Mouse (Mus musculus): ENCODE results near the gene Coa6. TPM values are rescaled to one million over a fixed set of nuclear protein-coding genes. Genes with fewer than 3 reads are reported as not detected.
A peak's percentile ranks its signal among the peaks of the same experiment; 100 is the strongest.
"Not testable (repeated sequence)": the region's sequence is repeated elsewhere in the genome, so short reads cannot be mapped to it uniquely, and the experiment has no call there.

The Coa6 gene
- 14.1 and 21.9 TPM in 2 replicates for total RNA-seq (2017)

DNA sequence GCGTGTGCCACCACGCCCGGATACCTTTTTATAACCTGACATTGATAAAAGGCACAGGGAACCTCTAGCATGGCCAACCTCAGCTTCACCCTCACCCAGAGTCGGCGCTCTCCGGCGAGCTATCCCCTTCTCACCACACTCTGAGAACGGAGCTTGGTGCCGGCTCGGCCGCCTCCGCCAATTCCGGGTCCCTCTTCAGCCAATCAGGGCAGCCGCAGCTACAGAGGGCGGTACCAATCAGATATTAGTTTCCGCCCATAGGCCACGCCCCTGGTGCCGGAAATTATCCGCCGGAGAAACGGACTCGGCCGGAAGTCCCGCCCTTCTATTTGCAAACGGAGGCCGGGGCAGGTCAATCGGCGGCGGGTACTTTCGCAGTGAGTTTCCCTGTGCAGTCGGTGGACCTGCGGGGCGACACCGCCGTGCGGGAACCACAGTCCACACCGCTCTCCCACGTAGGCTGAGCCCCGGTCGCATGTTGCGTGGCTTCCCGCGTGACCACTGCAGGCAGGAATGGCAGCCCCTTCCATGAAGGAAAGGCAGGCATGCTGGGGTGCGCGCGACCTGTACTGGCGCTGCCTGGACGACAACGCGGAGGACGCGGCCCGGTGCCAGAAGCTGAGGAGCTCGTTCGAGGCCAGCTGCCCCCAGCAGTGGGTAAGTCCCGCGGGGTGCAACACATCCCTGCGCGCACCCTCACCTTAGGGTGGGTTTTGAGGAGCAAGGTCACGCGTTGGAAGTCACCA, at the start of gene Coa6:
Coa6 (plus strand) TSS at position 342 of the 746 bp plus-strand sequence.
- peak; percentile 98 for ATAC-seq (ENCODE audit: extremely low read depth, insufficient number of reproducible peaks, low FRiP score, poor library complexity, severe bottlenecking)

DNA sequence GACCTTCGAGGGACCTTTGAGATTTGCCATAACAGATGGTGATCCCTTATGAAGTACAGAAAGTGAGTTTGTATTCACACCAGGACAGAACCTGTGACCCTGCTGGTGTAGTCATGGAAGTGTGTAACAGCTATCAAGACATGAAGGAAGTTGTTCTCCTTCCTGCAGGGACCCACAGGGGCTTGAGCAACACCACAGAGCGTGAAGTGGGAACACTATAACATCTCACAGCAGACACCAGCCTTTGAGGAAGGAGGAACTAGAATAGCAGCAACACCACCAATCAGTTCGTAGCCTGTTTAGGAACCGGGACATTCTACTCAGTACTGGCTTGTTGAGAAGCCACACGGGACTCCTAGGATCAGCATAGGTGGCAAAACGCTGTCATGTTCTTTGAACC, 42.7 kb upstream of the Coa6 start:
- ATAC-seq (ENCODE audit: extremely low read depth, insufficient number of reproducible peaks, low FRiP score, poor library complexity, severe bottlenecking), result no peak

DNA sequence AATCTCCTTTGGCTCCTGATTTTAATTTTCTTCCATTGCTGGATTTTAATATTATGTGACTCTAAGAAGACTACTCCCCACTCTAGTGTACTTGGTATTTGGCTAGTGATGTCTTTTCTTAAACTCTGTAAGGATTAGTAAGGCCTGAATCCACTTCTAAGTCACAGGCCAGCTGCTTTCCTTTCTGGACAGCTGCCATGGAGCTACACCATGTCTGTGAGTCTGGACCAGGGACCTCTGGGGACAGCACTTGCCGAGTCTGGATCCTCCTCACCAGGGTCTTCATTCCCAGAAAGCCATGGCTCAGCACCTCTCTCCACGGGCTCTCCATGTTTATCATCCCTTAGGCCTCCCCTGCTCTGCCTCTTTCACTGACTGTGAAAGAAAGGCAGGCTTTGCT, 42.2 kb upstream of the Coa6 start:
- ATAC-seq (ENCODE audit: extremely low read depth, insufficient number of reproducible peaks, low FRiP score, poor library complexity, severe bottlenecking), result no peak

DNA sequence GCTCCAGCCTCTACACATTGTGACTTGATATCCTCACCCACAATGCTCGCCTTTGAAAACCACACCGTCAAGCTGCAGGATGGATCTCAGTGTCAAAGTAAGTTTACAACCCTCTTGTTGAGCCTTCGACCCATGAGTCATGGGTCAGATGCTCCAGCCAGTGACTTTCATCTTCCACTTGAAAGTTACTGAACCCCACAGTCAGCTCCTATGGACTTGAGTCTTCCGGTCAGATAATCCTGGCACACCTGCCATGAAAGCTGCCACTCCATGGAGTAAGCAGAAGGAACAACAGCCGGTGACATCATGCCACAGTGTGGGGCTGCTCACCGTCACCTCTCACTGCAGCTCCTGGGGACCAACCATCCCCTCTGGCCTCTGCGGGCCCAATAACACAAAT, 41.0 kb upstream of the Coa6 start:
- ATAC-seq (ENCODE audit: extremely low read depth, insufficient number of reproducible peaks, low FRiP score, poor library complexity, severe bottlenecking), result no peak

DNA sequence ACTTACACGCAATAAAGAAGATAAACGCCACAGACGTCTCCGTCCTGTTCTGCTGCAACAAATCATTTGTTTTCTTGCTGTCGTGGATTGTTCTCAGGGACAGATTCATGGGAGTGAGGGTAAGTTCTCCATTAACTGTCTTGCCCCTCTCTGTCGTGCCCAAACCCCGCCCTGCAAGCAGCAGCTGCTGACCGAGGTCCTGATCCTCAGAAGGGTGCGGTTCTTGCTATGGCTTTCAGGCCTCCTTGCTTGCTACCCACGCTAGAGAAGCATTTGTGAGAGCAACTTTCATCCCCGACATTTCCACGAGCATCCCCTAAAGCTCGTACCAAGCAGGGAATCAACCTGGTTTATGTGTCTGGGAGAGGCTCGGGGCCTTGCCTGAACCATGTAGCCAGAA, 40.1 kb upstream of the Coa6 start:
- ATAC-seq (ENCODE audit: extremely low read depth, insufficient number of reproducible peaks, low FRiP score, poor library complexity, severe bottlenecking), result no peak

DNA sequence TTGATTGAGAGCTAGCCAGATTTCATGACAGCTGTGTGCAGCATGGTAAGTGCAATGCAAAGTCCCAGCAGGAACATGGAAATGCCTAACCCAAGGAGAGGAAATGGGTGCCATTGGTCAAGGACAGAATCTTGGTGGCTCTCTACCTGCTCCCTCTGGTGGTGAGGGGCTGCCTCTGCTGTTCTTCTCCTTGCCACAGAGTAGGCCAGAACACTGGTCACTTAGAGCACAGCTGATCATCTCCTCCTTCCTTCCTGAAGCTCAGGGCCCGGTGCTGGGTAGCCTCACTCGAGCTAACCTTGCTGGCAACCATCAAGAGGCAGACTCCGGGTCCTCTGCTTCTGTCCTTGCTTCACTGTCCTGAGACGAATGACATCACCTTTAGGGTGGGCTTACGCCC, 39.6 kb upstream of the Coa6 start:
- no peak for ATAC-seq (ENCODE audit: extremely low read depth, insufficient number of reproducible peaks, low FRiP score, poor library complexity, severe bottlenecking)

DNA sequence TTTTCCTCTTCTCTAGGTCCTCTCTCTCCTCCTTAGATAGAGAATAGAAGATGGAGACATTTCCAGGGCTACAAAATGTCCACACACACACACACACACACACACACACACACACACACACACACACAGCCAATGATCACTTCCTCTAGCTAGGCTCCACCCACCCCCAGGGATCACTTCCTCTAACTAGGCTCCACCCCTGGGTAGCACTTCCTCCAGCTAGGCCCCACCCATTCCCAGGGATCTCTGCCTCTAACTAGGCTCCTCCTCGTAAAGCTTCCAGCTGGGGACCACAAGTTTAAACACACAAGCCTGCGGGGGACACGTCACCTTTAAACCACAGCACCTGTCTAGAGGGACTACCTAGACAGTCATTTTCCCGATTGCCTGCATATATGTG, 34.7 kb upstream of the Coa6 start:
- no peak for ATAC-seq (ENCODE audit: extremely low read depth, insufficient number of reproducible peaks, low FRiP score, poor library complexity, severe bottlenecking)

DNA sequence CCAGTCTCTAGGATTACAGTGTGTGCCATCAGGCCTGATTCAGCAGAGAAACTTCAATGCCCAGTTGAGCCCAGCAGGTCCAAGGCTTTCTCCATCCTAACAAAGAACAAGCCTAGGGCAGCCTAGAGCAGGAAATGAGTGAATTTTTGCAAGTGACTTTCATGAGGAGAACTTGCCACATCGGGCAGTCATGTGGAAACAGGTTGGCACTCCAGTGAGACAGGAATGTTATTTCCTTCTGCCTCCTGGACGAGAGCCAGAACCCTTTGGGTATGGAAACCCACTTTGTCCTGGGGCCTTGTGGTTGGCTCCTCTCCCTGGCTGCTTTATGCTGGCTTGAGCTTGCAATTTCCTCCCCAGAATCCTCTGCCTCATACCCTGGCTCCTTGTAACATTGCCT, 30.8 kb upstream of the Coa6 start:
- no peak for ATAC-seq (ENCODE audit: extremely low read depth, insufficient number of reproducible peaks, low FRiP score, poor library complexity, severe bottlenecking)

DNA sequence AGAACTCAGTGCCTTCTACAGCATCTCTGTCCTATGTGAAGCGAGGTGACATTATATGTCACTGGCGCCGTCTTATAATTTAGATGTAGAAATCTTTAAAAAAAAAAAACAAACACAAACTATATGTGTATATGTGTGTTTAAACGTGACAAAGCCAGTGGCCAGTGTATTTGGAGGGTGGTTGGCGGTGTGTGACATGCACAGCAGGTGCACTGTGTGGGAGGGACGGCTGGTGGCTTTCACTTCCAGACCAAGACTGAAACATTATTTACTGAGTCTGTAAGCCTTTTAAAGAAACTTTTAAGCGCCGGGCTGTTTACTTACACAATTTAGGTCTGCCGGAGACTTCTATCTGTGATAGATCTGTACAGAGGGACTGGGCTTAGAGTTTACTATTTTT, 26.9 kb upstream of the Coa6 start:
- no peak for ATAC-seq (ENCODE audit: extremely low read depth, insufficient number of reproducible peaks, low FRiP score, poor library complexity, severe bottlenecking)

DNA sequence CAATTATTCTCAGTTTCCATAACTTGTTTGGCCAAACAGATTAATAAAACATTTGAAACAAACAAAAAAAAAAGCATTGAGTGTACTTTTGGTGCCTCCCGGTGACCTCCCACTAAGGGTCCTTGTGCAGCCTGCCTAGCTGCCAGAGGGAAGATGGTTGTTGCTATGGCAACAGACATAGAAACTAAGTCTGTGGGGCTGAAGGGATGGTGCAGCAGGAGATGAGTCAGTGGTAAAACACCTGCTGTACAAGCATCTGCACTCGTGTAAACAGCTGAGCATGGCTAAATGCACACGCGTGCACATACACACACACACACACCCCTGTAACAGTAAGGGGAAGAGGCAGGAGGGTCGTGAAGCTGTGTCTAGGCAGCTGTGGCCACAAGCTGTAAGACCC, 26.4 kb upstream of the Coa6 start:
- ATAC-seq (ENCODE audit: extremely low read depth, insufficient number of reproducible peaks, low FRiP score, poor library complexity, severe bottlenecking), result no peak

DNA sequence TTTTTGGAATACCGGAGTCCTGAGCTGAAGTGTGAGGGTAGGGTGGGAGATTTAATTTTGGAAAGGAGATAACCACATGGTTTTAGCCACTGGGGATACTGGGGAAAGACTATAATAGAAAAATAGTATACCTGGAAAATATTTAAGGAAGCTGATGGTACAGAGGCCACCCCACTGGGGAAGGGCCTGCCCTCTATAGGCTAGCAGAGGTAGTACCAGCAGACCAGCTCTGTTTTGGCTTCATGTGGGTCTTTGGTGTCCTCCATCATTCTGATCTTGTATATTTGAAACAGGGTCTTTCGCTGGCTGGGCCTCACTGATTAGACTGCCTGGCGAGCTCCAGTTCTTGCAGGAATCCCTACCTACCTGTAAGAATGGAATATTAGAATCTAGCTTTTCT, 24.0 kb upstream of the Coa6 start:
- ATAC-seq (ENCODE audit: extremely low read depth, insufficient number of reproducible peaks, low FRiP score, poor library complexity, severe bottlenecking), result no peak

DNA sequence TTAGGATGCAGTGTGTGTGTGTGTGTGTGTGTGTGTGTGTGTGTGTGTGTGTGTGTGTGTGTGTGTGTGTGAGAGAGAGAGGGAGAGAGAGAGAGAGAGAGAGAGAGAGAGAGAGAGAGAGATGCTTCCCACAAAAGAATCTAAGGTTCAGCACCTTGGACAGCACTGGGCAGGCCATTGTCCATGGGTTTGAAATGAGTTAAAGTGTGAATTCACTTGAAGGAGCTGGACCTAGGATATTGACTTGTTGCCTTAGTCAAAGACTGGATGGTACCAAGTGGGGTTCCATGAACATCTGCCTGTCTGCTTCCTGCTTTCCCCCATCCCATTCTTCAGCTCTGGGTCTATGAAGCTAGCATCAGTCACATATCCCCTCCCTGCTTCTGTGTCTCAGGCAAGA, 17.8 kb upstream of the Coa6 start:
- ATAC-seq (ENCODE audit: extremely low read depth, insufficient number of reproducible peaks, low FRiP score, poor library complexity, severe bottlenecking), result not testable (repeated sequence)

DNA sequence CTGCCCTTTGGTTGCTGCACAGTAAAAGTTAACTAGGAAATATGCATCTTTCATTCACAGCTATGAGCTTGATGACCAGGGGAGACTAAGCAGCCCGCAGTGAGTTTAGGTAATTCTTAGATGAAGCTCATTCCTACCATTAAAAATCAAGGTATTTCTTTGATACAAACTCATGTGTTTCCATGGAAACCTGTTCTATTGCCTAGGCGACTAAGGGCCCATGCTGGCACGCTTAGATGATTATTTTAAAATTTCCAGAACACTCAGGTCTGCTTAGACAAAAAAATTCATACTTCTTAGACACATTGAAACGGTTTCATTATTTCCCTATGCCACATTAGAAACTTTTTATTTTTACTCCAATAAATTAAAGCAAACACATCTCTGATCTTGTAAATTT, 17.3 kb upstream of the Coa6 start:
- no peak for ATAC-seq (ENCODE audit: extremely low read depth, insufficient number of reproducible peaks, low FRiP score, poor library complexity, severe bottlenecking)

DNA sequence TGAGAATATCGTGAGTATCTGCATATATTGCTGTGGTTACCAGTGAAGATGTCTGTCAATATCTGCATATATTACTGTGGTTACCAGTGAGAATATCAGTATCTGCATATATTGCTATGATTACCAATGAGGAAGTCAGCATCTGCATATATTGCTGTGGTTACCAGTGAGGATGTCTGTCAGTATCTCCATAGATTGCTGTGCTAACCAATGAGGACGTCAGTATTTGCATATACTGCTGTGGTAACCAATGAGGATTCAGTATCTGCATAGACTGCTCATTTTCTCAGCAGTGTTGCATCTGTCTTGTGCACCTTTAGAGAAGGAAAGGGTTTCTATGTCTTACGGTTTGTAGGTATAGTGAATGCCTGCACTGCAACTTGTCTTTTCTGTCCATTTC, 1.5 kb upstream of the Coa6 start:
- ATAC-seq (ENCODE audit: extremely low read depth, insufficient number of reproducible peaks, low FRiP score, poor library complexity, severe bottlenecking), result no peak

DNA sequence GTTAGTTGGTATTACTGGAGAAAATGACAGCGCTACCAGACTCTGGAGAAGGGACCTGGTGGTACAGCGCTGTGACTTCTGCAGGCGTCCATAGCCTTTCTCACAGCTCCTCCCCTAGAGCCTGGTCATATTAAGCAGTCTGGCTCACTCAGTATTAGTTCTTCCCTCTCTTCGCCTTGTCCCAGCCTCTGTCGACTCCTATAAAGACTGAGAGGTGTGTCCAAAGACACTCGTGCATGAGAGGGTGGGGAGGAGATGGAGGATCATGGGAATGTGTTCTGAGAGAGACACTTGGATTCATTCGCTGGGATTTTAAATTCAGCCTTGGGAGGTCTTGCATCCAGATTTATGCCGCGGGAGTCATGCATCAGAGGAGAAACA, 595 bp downstream of the Coa6 start:
- ATAC-seq (ENCODE audit: extremely low read depth, insufficient number of reproducible peaks, low FRiP score, poor library complexity, severe bottlenecking), result no peak

DNA sequence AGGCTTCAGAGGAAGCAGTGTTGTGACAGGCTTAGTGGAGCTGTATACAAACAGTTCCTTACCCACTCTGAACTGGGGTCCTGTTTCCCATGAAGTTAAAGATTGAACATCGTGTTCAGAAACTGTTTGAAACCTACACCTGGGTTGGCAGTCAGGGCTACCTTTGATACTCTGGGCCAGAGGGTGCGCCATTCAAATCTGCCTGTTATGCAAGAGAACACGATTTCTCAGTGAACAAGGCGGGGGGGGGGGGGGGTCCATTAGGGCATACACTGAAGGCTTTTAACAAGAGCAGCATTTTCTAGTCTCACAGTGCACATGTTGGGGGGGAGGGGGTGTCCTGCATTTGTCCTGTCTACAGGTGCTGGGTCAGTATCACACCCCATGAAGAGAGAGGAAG, 1.8 kb downstream of the Coa6 start:
- no peak for ATAC-seq (ENCODE audit: extremely low read depth, insufficient number of reproducible peaks, low FRiP score, poor library complexity, severe bottlenecking)

DNA sequence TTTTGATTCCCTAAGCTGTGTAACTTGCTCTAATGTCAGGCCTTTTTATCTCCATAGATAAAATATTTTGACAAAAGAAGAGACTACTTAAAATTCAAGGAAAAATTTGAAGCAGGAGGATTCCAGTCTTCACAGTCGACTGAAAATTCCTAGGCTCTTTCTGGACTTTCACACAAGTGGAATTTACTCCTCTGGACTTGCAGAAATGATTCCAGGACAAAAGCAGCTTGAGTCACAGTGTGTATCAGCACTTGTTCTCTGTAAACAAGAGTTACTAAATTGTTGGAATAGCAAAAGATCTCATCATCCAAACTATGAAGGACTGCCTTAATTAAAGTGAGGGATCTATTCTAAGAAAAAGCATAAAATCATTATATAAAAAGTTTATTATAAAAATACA, 2.6 kb downstream of the Coa6 start:
- no peak for ATAC-seq (ENCODE audit: extremely low read depth, insufficient number of reproducible peaks, low FRiP score, poor library complexity, severe bottlenecking)

DNA sequence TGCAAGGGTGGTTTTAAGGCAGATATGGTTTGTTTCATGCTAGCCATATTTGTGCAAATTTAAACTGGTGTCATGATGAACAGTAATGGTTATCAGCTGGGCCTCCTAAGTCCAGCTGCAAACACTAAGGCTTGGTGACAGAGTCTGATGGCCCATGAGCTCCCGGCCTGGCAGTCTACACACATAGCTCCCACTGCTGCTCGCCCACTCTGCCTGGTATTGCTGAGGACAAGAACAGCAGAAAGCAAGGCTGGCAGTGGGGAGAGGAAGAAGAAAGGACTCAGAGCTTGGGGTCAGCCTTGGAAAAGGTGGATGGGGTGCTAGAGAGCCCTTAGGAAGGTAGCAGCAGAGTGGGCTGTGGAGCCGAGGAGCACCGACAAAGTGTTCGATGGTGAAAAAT, 7.3 kb downstream of the Coa6 start:
- no peak for ATAC-seq (ENCODE audit: extremely low read depth, insufficient number of reproducible peaks, low FRiP score, poor library complexity, severe bottlenecking)

DNA sequence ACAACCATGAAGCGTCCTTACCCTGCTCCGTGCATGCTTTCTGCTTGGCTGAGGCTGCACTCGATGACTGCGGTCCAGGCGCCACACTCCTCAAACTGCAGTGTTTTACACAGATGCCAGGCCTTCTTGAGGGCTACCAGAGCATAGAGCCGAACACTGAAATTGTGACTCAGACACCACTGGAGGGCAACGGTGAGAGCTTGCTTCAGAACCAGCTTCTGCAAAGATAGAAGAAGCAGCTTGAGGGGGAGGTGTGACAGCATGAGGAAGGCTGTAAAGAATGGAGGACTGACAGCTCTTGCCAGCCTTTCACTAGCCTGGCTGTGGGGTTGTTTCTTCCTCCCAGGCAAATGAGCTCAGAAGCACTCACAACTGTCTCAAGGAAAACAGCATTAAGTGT, 11.5 kb downstream of the Coa6 start:
- ATAC-seq (ENCODE audit: extremely low read depth, insufficient number of reproducible peaks, low FRiP score, poor library complexity, severe bottlenecking), result no peak

DNA sequence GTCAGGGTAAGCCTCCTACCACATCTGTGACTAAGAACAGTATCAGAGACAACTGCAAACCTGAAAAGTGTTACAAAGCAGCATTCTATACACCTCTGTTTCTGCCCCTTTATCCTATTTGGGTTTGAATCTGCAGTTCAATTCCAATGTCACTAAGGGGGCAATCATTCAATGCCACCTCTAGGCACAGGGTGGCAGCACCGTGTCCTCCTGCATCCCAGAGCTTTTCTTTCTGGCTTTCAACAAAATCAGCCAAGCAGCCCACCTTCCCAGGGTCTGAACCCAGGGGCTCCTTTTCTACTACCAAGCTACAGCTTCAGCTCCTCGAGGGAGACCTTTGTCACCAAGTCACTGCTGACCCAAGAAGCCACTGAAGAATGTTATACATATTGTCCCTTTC, 16.6 kb downstream of the Coa6 start:
- ATAC-seq (ENCODE audit: extremely low read depth, insufficient number of reproducible peaks, low FRiP score, poor library complexity, severe bottlenecking), result no peak

DNA sequence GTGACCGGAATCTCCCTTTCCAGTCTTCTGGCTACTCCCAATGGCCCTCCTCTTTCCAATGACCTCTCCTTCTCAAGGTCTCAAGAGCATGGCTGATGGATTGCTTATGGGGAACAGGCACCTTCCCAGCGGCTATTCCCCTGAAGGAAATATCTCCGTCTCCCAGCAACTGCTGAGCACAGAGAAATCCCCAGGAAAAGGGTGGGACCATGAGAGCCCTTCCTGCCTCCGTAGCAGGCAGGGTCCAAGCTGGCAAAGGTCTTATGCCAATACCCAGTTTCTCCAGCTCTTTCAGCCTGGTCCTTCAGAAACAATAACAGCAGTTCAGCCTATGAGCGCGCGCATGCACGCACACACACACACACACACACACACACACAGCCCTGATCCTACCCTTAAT, 28.8 kb downstream of the Coa6 start:
- no peak for ATAC-seq (ENCODE audit: extremely low read depth, insufficient number of reproducible peaks, low FRiP score, poor library complexity, severe bottlenecking)
